Mouse (Mus musculus) intestine, embryonic 16.5 days (tissue): ENCODE measurements around the gene Extl2. TPM values are rescaled to one million over a fixed set of nuclear protein-coding genes. Genes with fewer than 3 reads are reported as not detected.

Experiments used
- ATAC-seq: fragments of 200-750 bp; cut with Nextera tagmentation; 2 replicates; pipeline ENCODE4 v1.8.0; 2017; ENCODE audit warnings: moderate TSS enrichment, moderate library complexity
- H3K27ac ChIP-seq: fragments of 300-500 bp; sonication (generic); 2 replicates; pipeline ENCODE4 v1.5.1; 2014; ENCODE audit warnings: mild to moderate bottlenecking, low read length
- H3K27me3 ChIP-seq: fragments of 300-500 bp; sonication (generic); replicated peaks from 2 replicates; pipeline ENCODE4 v1.6.1; 2014; ENCODE audit warnings: low read length, control low read depth, mixed read lengths; ENCODE audit not compliant: control insufficient read depth, insufficient read depth
- H3K36me3 ChIP-seq: fragments of 300-500 bp; sonication (generic); 2 replicates; pipeline ENCODE4 v1.6.1; 2014; ENCODE audit warnings: low read length, control low read depth; ENCODE audit not compliant: control insufficient read depth, insufficient read depth
- H3K4me1 ChIP-seq: fragments of 300-500 bp; sonication (generic); 2 replicates; pipeline ENCODE4 v1.6.1; 2014; ENCODE audit warnings: low read length, control low read depth, mixed read lengths; ENCODE audit not compliant: control insufficient read depth, insufficient read depth
- H3K4me2 ChIP-seq: fragments of 300-500 bp; sonication (generic); 2 replicates; pipeline ENCODE4 v1.6.1; 2014; ENCODE audit warnings: low read depth, low read length, control low read depth
- H3K4me3 ChIP-seq: fragments of 300-500 bp; sonication (generic); 2 replicates; pipeline ENCODE4 v1.5.1; 2014; ENCODE audit warnings: mild to moderate bottlenecking, low read length
- H3K9ac ChIP-seq: fragments of 300-500 bp; sonication (generic); 2 replicates; pipeline ENCODE4 v1.6.1; 2014; ENCODE audit warnings: low read depth, low read length
- H3K9me3 ChIP-seq: fragments of 300-500 bp; sonication (generic); 2 replicates; pipeline ENCODE4 v1.6.1; 2016; ENCODE audit warnings: low read length, control low read depth; ENCODE audit not compliant: control insufficient read depth
- WGBS: fragments of 180-500 bp; shearing (Covaris S2); extraction: QIAGEN DNeasy Blood & Tissue Kit; methylation state at CpG from one replicate; pipeline ENCODE4 v1.1.7; 2014; 5-methylcytosine and 5-hydroxymethylcytosine counted together
- microRNA-seq: library from miRNA; unstranded; fragments of <30 nt; microRNA quantifications from one replicate; pipeline ENCODE4, GENCODE M21; 2016
- polyA plus RNA-seq: library from polyadenylated mRNA; unstranded; fragments of >200 nt; fragmentation: Nextera tagmentation; extraction: Ambion mirVana; gene quantifications from 2 replicates; pipeline ENCODE4 v1.2.1, GENCODE M21; 2015

The Extl2 gene
- polyA plus RNA-seq, 1 experiment from 2014 or later = 17.0 TPM

GRCm38 (mm10) chr3:116060320-116060719 is 53.1 kb downstream of the Extl2 start:
- Histone ChIP-seq H3K27me3 (no peaks in the 10 kb centered on the region), H3K27ac (no peak overlapping the region), H3K4me2 (no peak overlapping the region), H3K9me3 (no peaks in the 10 kb centered on the region), H3K9ac (no peak overlapping the region), H3K4me1 (no peaks in the 10 kb centered on the region), H3K36me3 (no peaks in the 10 kb centered on the region), H3K4me3 (no peak overlapping the region)
- no peak for ATAC-seq
- WGBS = 74% methylated on average over 5 of the region's 5 CpGs

- Histone ChIP-seq H3K27me3 (no peaks in the 10 kb centered on the region), H3K9ac (no peak overlapping the region), H3K27ac (no peak overlapping the region), H3K4me2 (no peak overlapping the region), H3K4me1 (no peaks in the 10 kb centered on the region), H3K9me3 (no peaks in the 10 kb centered on the region), H3K36me3 (no peaks in the 10 kb centered on the region), H3K4me3 (no peak overlapping the region)
- no peak for ATAC-seq
- WGBS = 91% methylated on average over 2 of the region's 2 CpGs
Observed at GRCm38 (mm10) chr3:116062141-116062540, 54.9 kb downstream of the Extl2 start.

- ATAC-seq = no peak
- 81% methylated on average over 2 of the region's 2 CpGs for WGBS
Observed at GRCm38 (mm10) chr3:116072584-116072983, 65.3 kb downstream of the Extl2 start.

GRCm38 (mm10) chr3:116076739-116077138 is 69.5 kb downstream of the Extl2 start:
- Histone ChIP-seq H3K9me3 (no peaks in the 10 kb centered on the region), H3K4me3 (no peak overlapping the region), H3K27ac (no peak overlapping the region), H3K4me2 (no peak overlapping the region), H3K27me3 (no peaks in the 10 kb centered on the region), H3K36me3 (no peaks in the 10 kb centered on the region), H3K9ac (no peak overlapping the region), H3K4me1 (0 out of 2 replicates have a peak, but pooled peaks cover 4% of the 10 kb centered on the region)
- WGBS = 71% methylated on average over 2 of the region's 2 CpGs
- no peak for ATAC-seq

More at GRCm38 (mm10) chr3:116072584-116072983, 65.3 kb downstream of the Extl2 start:
- H3K27ac ChIP-seq = no peak overlapping the region
- no peak overlapping the region for H3K4me2 ChIP-seq
- no peak overlapping the region for H3K9ac ChIP-seq
- H3K4me3 ChIP-seq = no peak overlapping the region
- H3K27me3 ChIP-seq = no peaks in the 10 kb centered on the region
- H3K4me1 ChIP-seq = no peaks in the 10 kb centered on the region
- no peaks in the 10 kb centered on the region for H3K36me3 ChIP-seq
- no peaks in the 10 kb centered on the region for H3K9me3 ChIP-seq

- no peak overlapping the region for H3K27ac ChIP-seq
- H3K9ac ChIP-seq = no peak overlapping the region
- WGBS = 52% methylated on average over 4 of the region's 4 CpGs
- H3K9me3 ChIP-seq = no peaks in the 10 kb centered on the region
- H3K27me3 ChIP-seq = no peaks in the 10 kb centered on the region
- H3K4me1 ChIP-seq = 0 out of 2 replicates have a peak, but pooled peaks cover 4% of the 10 kb centered on the region
- H3K4me3 ChIP-seq = no peak overlapping the region
- ATAC-seq = no peak
- H3K4me2 ChIP-seq = no peak overlapping the region
- no peaks in the 10 kb centered on the region for H3K36me3 ChIP-seq
Observed at GRCm38 (mm10) chr3:116078490-116078889, 71.2 kb downstream of the Extl2 start.

Small RNAs within 50 kb of the gene (microRNA-seq; reads per million reads assigned to microRNA genes)
- gene Mir669n = not detected

Other genes with a start within 250 kb of the Extl2 start
- 24.3 and 28.8 TPM in 2 replicates for gene Dph5, start 119.6 kb upstream of the Extl2 start, polyA plus RNA-seq
- 36.2 and 38.0 TPM in 2 replicates for gene Slc30a7, start 56 bp upstream of the Extl2 start, polyA plus RNA-seq
- gene Vcam1, start 122.2 kb downstream of the Extl2 start, polyA plus RNA-seq = 17.9 and 19.3 TPM in 2 replicates
- 0.77 and 1.1 TPM in 2 replicates for gene Gpr88, start 246.0 kb downstream of the Extl2 start, polyA plus RNA-seq